Mouse (Mus musculus) testis, postnatal 10 days (tissue): ENCODE results near the gene Tinagl1.
A peak's percentile ranks its signal among the peaks of the same experiment; 100 is the strongest.

ENCODE experiments used
- DNase-seq: peaks from one replicate; pipeline ENCODE4 v3.0.0; 2021; ENCODE audit warnings: low spot score

Gene Tinagl1

GRCm38 (mm10) chr4:130177536-130177935 is 2.6 kb upstream of the Tinagl1 start:
- no peak for DNase-seq

GRCm38 (mm10) chr4:130177087-130177486 is 2.2 kb upstream of the Tinagl1 start:
- no peak for DNase-seq

GRCm38 (mm10) chr4:130176156-130176720 is 1.3 kb upstream of the Tinagl1 start:
- DNase-seq = no peak

- DNase-seq = peak; percentile 68
Measured at GRCm38 (mm10) chr4:130174335-130175031, 439 bp downstream of the Tinagl1 start.

- DNase-seq = no peak
Measured at GRCm38 (mm10) chr4:130173911-130174311, 1.0 kb downstream of the Tinagl1 start.

- no peak for DNase-seq
Measured at GRCm38 (mm10) chr4:130173060-130173822, 1.7 kb downstream of the Tinagl1 start.

- peak; percentile 75 for DNase-seq
Measured at GRCm38 (mm10) chr4:130171951-130172765, 2.8 kb downstream of the Tinagl1 start.

- no peak for DNase-seq
Measured at GRCm38 (mm10) chr4:130170362-130170761, 4.6 kb downstream of the Tinagl1 start.

GRCm38 (mm10) chr4:130169411-130169971 is 5.4 kb downstream of the Tinagl1 start:
- no peak for DNase-seq

GRCm38 (mm10) chr4:130168280-130169183 is 6.4 kb downstream of the Tinagl1 start:
- DNase-seq = peak; percentile 89

- no peak for DNase-seq
Measured at GRCm38 (mm10) chr4:130167814-130168213, 7.1 kb downstream of the Tinagl1 start.

GRCm38 (mm10) chr4:130167321-130167720 is 7.6 kb downstream of the Tinagl1 start:
- no peak for DNase-seq

GRCm38 (mm10) chr4:130166592-130166991 is 8.3 kb downstream of the Tinagl1 start:
- DNase-seq = no peak

- DNase-seq = no peak
Measured at GRCm38 (mm10) chr4:130166061-130166460, 8.9 kb downstream of the Tinagl1 start.

GRCm38 (mm10) chr4:130164121-130164520 is 10.8 kb downstream of the Tinagl1 start:
- DNase-seq = no peak

GRCm38 (mm10) chr4:130163391-130163861 is 11.5 kb downstream of the Tinagl1 start:
- DNase-seq = peak; percentile 57

- DNase-seq = no peak
Measured at GRCm38 (mm10) chr4:130161349-130161748, 13.6 kb downstream of the Tinagl1 start.

GRCm38 (mm10) chr4:130156812-130157371 is 18.0 kb downstream of the Tinagl1 start:
- no peak for DNase-seq

GRCm38 (mm10) chr4:130154250-130154649 is 20.7 kb downstream of the Tinagl1 start:
- DNase-seq = no peak

- no peak for DNase-seq
Measured at GRCm38 (mm10) chr4:130148405-130148804, 26.5 kb downstream of the Tinagl1 start.
